Mouse (Mus musculus): ENCODE measurements around the gene Piezo1. TPM values are rescaled to one million over a fixed set of nuclear protein-coding genes. Genes with fewer than 3 reads are reported as not detected.

The Piezo1 gene
- total and polyA plus RNA-seq, 3 experiments: 21.1 to 59.7 (median 41.6) TPM

GRCm38 (mm10) chr8:122531312-122531711 lies 19.8 kb downstream of the Piezo1 start:
- DNase-seq (ENCODE audit: extremely low read depth): no peak
- Histone ChIP-seq H3K4me2 (ENCODE audit: insufficient read depth, low read depth, poor library complexity, severe bottlenecking) (no peak overlapping the region), H3K79me2 (replicated peaks; ENCODE audit: control insufficient read depth, extremely low read depth, insufficient read depth, poor library complexity, severe bottlenecking) (no peaks in the 10 kb centered on the region; the same call in 1 of the 2 replicates), H3K4me3 (replicated peaks in 1 of 3; ENCODE audit: low read depth in 2 of 3, low read length in 2 of 3, poor library complexity in 1 of 3) (no peak overlapping the region), H3K9ac (ENCODE audit: insufficient read depth, low read depth) (no peak overlapping the region), H3K36me3 (replicated peaks in 1 of 2; ENCODE audit: control insufficient read depth in 1 of 2, insufficient read depth in 1 of 2, low read length in 1 of 2) (peaks cover 5 to 73% of the 10 kb centered on the region in 2 experiments), H3K9me3 (replicated peaks; ENCODE audit: low read length) (peaks cover 5% of the 10 kb centered on the region), H3K4me1 (ENCODE audit: control insufficient read depth in 1 of 2, insufficient read depth in 2 of 2) (peaks cover 9 to 50% of the 10 kb centered on the region in 2 experiments), H3K27me3 (replicated peaks) (no peaks in the 10 kb centered on the region), H3K27ac (ENCODE audit: insufficient read depth, low read depth) (no peak overlapping the region)
- TF ChIP-seq UBTF (IDR thresholded peaks at IDR 0.05; ENCODE audit: low read depth, low read length): no peak
- no peak for TF ChIP-seq KAT2A (IDR thresholded peaks at IDR 0.05; ENCODE audit: insufficient replicate concordance, low read length)
- in situ Hi-C loops (cut with MboI; ENCODE audit: low pct_ligation_motif_present, low pct_unique_long_range_greater_than_20kb, low sequenced_read_pairs): no loop called here
- dilution Hi-C loops (cut with MboI; ENCODE audit: extremely low pct_ligation_motif_present, extremely low pct_unique_long_range_greater_than_20kb, low sequenced_read_pairs): no loop called here

DNA sequence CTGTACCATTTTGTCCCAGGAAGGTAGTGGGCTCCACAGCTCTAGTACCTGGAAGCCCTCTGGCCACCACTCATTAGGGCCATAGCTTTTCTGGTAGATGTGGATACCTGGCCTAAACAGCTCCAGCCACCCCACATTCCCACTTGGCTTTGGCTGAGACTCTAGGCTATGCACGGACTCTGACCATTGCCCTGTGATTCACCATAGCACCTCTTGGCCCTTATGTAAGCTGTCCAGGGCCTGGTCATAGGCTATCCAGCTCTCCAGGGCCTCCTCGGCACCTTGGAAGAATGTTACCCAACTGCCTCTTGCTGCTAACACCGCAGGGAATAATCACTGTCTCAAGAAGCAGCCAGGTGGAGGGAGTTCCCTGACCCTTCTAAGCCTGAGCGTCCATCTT lies 22.0 kb downstream of the Piezo1 start:
- no peak for DNase-seq (ENCODE audit: extremely low read depth)
- Histone ChIP-seq H3K79me2 (replicated peaks; ENCODE audit: control insufficient read depth, extremely low read depth, insufficient read depth, poor library complexity, severe bottlenecking) (no peaks in the 10 kb centered on the region; the same call in 1 of the 2 replicates), H3K27ac (ENCODE audit: insufficient read depth, low read depth) (no peak overlapping the region), H3K4me2 (ENCODE audit: insufficient read depth, low read depth, poor library complexity, severe bottlenecking) (no peak overlapping the region), H3K27me3 (replicated peaks) (no peaks in the 10 kb centered on the region), H3K4me1 (ENCODE audit: control insufficient read depth in 1 of 2, insufficient read depth in 2 of 2) (peaks cover 9 to 55% of the 10 kb centered on the region in 2 experiments), H3K9ac (ENCODE audit: insufficient read depth, low read depth) (no peak overlapping the region), H3K9me3 (replicated peaks; ENCODE audit: low read length) (peaks cover 5% of the 10 kb centered on the region), H3K36me3 (replicated peaks in 1 of 2; ENCODE audit: control insufficient read depth in 1 of 2, insufficient read depth in 1 of 2, low read length in 1 of 2) (peaks cover 5 to 83% of the 10 kb centered on the region in 2 experiments), H3K4me3 (replicated peaks in 1 of 3; ENCODE audit: low read depth in 2 of 3, low read length in 2 of 3, poor library complexity in 1 of 3) (no peak overlapping the region)
- no peak for TF ChIP-seq HCFC1 (IDR thresholded peaks at IDR 0.05; ENCODE audit: low read depth, low read length)
- no peak for TF ChIP-seq MAX (IDR thresholded peaks at IDR 0.05; ENCODE audit: low read length)
- no peak for TF ChIP-seq EP300 (IDR thresholded peaks at IDR 0.05; ENCODE audit: low read length)
- TF ChIP-seq RCOR1 (conservative IDR thresholded peaks at IDR 0.05; ENCODE audit: low read depth, low read length): no peak
- no peak for TF ChIP-seq RAD21 (IDR thresholded peaks at IDR 0.05; ENCODE audit: low read depth, low read length)
- no peak for TF ChIP-seq USF1 (IDR thresholded peaks at IDR 0.05; ENCODE audit: low read depth, low read length)
- in situ Hi-C loops (cut with MboI; ENCODE audit: low pct_ligation_motif_present, low pct_unique_long_range_greater_than_20kb, low sequenced_read_pairs) (no loop called here), dilution Hi-C loops (cut with MboI; ENCODE audit: extremely low pct_ligation_motif_present, extremely low pct_unique_long_range_greater_than_20kb, low sequenced_read_pairs) (no loop called here)

DNA sequence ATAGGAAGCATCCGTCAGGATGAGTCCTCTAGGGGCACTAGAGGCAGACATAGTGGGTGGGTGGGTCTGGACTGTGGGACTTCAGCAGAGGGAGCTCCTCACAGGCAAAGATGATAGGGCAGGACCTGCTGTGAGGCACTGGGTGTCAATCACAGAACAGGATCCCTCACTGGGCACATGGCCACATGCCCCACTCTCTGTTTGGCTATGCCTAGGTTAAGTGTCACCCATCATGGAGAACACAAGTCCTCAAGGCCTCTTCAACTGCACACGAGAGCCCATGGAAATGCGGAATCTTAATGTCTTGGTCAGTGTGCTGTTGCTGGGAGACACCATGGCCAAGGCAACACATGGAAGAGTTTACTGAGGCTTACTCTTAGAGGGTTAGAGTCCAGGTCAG lies 23.2 kb downstream of the Piezo1 start:
- Histone ChIP-seq H3K9ac (ENCODE audit: insufficient read depth, low read depth) (no peak overlapping the region), H3K79me2 (replicated peaks; ENCODE audit: control insufficient read depth, extremely low read depth, insufficient read depth, poor library complexity, severe bottlenecking) (no peaks in the 10 kb centered on the region; the same call in 1 of the 2 replicates), H3K9me3 (replicated peaks; ENCODE audit: low read length) (peaks cover 5% of the 10 kb centered on the region), H3K4me3 (replicated peaks in 1 of 3; ENCODE audit: low read depth in 2 of 3, low read length in 2 of 3, poor library complexity in 1 of 3) (no peak overlapping the region), H3K4me1 (ENCODE audit: control insufficient read depth in 1 of 2, insufficient read depth in 2 of 2) (peaks cover 9 to 61% of the 10 kb centered on the region in 2 experiments), H3K27ac (ENCODE audit: insufficient read depth, low read depth) (no peak overlapping the region), H3K27me3 (replicated peaks) (no peaks in the 10 kb centered on the region), H3K36me3 (replicated peaks in 1 of 2; ENCODE audit: control insufficient read depth in 1 of 2, insufficient read depth in 1 of 2, low read length in 1 of 2) (peaks cover 5 to 87% of the 10 kb centered on the region in 2 experiments), H3K4me2 (ENCODE audit: insufficient read depth, low read depth, poor library complexity, severe bottlenecking) (no peak overlapping the region)
- in situ Hi-C loops (cut with MboI; ENCODE audit: low pct_ligation_motif_present, low pct_unique_long_range_greater_than_20kb, low sequenced_read_pairs): no loop called here
- TF ChIP-seq KAT2A (IDR thresholded peaks at IDR 0.05; ENCODE audit: insufficient replicate concordance, low read length) (no peak), TCF12 (IDR thresholded peaks at IDR 0.05; ENCODE audit: low read depth, low read length) (no peak), PAX5 (IDR thresholded peaks at IDR 0.05; ENCODE audit: low read length) (no peak), USF1 (IDR thresholded peaks at IDR 0.05; ENCODE audit: low read depth, low read length) (no peak), CHD1 (IDR thresholded peaks at IDR 0.05; ENCODE audit: low read depth, low read length) (no peak), MAX (IDR thresholded peaks at IDR 0.05; ENCODE audit: low read length) (no peak), UBTF (IDR thresholded peaks at IDR 0.05; ENCODE audit: low read depth, low read length) (no peak), MXI1 (IDR thresholded peaks at IDR 0.05; ENCODE audit: low read depth, low read length) (no peak), RCOR1 (conservative IDR thresholded peaks at IDR 0.05; ENCODE audit: low read depth, low read length) (no peak), ZMIZ1 (IDR thresholded peaks at IDR 0.05; ENCODE audit: low read depth, low read length) (no peak), SMC3 (IDR thresholded peaks at IDR 0.05; ENCODE audit: low read depth, low read length) (no peak), NELFE (IDR thresholded peaks at IDR 0.05; ENCODE audit: low read depth, low read length) (no peak), MEF2A (IDR thresholded peaks at IDR 0.05; ENCODE audit: borderline replicate concordance, low read depth, low read length) (no peak)
- dilution Hi-C loops (cut with MboI; ENCODE audit: extremely low pct_ligation_motif_present, extremely low pct_unique_long_range_greater_than_20kb, low sequenced_read_pairs): no loop called here
- no peak for DNase-seq (ENCODE audit: extremely low read depth)
